Mouse (Mus musculus) mouse embryonic stem cell (cell line): Measurements from ENCODE around the gene BC004004.

Source experiments
- in situ Hi-C, 2 experiments: fragments of 300-500 bp; cut with MboI; formaldehyde crosslinking; loops; 1 replicate in 1 of 2; 3 replicates in 1 of 2; pipeline ENCODE4 v1.14.3; 2019 to 2020; ENCODE audit warnings: low sequenced_read_pairs in 2 of 2, low pct_unique_long_range_greater_than_20kb in 1 of 2, mixed read lengths in 1 of 2; ENCODE audit not compliant: unreplicated experiment in 1 of 2

BC004004 gene

GRCm38 (mm10) chr17:29268682-29269348 is at the start of gene BC004004:
Gene BC004004, plus strand, starts transcription at chr17:29268788.
- in situ Hi-C loops, result loop anchor here (25.0 kb wide), 1 partner anchor 243 kb away; no protein-coding TSS in a partner anchor

DNA sequence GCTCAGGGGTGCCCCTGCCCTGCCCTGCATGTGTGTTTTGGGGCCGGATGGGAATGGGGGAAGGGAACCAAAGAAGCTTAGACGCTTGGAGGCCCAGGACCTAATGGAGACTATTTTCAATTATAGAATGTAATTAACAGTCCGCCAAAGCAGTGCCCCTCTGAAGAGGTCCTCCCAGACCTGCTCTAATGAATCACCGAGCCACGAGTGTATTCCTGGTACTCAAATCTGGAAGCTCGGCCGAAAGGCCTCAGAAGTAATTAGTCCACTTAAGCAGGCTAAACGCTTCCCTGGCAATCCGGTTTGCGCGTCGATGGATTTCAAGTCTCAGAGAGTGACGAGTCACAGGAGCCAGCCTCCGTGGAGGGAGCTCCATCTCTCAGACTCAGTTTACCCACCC is 48.0 kb upstream of the BC004004 start:
- in situ Hi-C loops, result no loop called here

- in situ Hi-C loops, result no loop called here
Observed at GRCm38 (mm10) chr17:29231109-29231508, 37.5 kb upstream of the BC004004 start.

- in situ Hi-C loops, result no loop called here
Observed at GRCm38 (mm10) chr17:29236111-29236510, 32.5 kb upstream of the BC004004 start.

- in situ Hi-C loops, result no loop called here
Observed at GRCm38 (mm10) chr17:29237267-29237771, 31.3 kb upstream of the BC004004 start.

DNA sequence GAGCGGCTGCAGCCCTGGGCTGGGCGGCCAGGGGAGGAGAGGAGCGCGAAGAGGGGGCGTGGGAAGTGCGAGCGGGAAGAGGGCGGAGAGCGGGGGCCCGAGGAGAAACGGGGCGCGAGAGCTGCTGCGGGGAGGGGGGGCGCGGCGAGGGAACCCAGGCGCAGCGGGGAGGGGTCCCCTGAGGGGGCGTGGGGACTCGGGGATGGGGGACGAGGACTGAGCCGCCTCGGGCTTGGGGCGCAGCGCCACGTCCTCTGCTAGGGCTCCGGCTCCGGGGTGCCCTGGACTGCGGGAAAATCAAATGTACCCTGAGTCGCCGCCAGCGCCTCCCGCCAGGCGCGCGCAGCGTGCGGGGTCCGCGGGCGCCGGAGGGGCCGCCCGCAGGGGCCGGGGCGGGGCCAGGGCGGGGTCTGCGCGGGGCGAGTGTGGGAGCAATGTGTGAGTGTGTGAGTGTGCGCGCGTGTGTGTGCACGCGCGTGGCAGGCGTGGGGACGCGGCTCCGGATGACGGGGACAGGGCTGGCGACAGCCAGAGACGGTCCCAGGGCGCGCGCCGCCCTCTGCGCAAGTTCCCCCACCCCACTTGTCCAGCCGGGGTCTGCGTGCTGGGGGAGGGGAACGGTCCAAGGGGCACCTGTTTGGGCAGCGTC is 30.7 kb upstream of the BC004004 start, which contains the start of gene Cpne5:
Gene Cpne5, minus strand, starts transcription at position 396 of the 649 bp plus-strand sequence.
- in situ Hi-C loops, result no loop called here

DNA sequence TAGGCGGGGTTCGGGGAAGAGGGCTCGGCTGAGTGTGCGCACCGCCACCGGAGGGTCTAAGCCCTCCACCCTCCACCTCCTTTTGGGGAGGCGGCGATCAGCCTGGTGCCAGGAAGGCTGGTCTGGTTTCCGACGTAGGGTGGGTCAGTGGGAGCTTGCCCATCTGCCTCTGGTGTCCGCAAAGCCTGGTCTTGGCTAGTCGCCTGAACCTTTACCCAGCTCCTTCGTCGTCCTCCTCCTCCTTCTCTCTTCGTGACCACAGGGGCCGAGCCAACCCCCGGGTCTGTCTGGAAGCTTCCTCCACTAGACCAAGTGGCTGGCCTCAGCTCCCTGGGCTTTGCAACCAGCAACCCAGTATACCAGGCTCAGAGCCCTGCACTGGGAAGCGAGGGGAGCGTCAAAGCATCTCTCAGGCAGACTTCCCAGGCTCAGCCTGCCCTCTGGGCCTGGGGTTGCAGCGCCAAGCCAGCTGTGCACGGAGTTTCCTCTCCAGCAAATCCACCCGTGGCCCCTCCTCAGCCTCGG is 30.1 kb upstream of the BC004004 start:
- in situ Hi-C loops, result no loop called here

GRCm38 (mm10) chr17:29244912-29245311 is 23.7 kb upstream of the BC004004 start:
- in situ Hi-C loops, result loop anchor here (5.0 kb wide), 2 partner anchors 68 to 198 kb away; no protein-coding TSS in a partner anchor

- in situ Hi-C loops, result loop anchor here (5.0 kb wide), 2 partner anchors 68 to 198 kb away; no protein-coding TSS in a partner anchor
Observed at GRCm38 (mm10) chr17:29245725-29246124, 22.9 kb upstream of the BC004004 start.

DNA sequence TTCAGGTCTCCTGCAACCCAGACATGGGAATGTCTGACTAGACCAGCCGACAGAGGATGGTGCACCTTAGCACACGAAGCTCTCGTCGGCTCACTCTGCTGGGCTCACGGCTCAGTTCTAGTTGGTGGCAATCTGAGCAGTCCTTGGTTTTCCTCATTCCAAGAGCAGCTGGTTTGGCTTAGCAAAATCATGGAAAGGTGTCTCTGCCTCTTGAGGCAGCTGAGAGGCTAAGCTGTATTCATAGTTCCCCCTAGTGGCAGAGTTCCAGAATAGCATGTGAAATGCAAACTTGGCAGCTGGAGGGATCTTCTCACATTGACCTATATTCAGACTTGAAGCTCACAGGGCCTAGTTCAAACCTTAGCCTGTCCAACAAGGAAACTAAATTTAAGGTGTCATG is 22.0 kb upstream of the BC004004 start:
- in situ Hi-C loops, result loop anchor here (5.0 kb wide), 2 partner anchors 69 to 199 kb away; no protein-coding TSS in a partner anchor

GRCm38 (mm10) chr17:29247881-29248280 is 20.7 kb upstream of the BC004004 start:
- in situ Hi-C loops, result loop anchor here (5.0 kb wide), 2 partner anchors 71 to 201 kb away; no protein-coding TSS in a partner anchor

GRCm38 (mm10) chr17:29249512-29249911 is 19.1 kb upstream of the BC004004 start:
- in situ Hi-C loops, result loop anchor here (5.0 kb wide), 2 partner anchors 72 to 202 kb away; no protein-coding TSS in a partner anchor

DNA sequence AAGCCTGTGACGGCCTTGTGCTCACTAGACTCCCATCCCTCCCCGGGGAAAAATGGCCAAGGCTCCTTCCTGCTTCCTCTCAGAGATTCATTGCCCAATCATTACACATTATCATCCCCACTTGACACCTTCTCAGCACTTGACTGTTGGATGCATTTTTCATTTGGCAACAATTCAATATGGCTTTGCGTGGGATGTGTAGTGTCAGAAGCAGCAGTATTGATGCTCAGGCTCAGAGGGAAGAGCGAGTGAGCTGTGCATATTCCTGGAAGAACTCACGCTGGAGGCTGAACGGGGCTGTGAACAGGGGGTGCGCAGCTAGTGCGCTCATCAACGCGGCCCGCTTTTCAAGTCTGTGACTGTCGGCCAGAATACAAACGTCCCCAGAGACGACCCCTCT is 17.6 kb upstream of the BC004004 start:
- in situ Hi-C loops, result loop anchor here (25.0 kb wide), 1 partner anchor 261 kb away; no protein-coding TSS in a partner anchor

DNA sequence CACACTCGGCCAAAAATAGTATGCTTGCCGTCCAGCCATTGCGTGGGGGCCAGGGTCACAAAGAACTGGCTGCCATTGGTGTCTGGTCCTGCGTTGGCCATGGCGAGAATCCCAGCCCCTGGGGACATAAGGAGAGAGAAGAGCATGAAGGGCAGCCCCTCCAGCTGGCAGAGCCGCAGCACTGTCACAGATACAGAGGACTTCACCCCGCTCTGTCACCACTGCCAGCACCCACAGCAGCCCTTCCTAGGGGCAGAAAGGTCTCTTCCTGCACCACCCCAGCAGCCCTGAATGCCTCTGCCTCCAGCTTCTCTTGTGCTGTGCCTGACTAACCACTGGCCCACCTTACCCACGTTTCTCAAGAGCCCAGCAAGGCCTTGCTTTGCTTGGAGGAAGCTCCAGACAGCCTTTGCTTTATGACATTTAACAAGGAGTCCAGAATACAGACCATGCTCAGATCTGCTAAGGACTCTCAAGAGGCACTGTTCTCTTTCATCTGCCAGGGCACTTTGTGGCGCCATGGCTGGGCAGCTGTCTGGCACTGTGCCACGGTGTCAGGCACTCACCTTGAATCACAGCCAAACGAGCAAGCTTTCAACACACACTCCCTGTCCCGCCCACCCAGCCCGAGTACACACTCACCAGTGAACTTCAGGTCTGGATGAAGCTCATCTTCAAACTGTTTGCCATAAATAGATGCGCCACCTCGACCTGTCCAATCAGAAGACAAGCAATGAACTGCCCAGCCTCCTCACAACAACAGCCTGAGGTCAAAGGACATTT is 16.8 kb upstream of the BC004004 start:
- in situ Hi-C loops, result loop anchor here (25.0 kb wide), 1 partner anchor 261 kb away; no protein-coding TSS in a partner anchor

DNA sequence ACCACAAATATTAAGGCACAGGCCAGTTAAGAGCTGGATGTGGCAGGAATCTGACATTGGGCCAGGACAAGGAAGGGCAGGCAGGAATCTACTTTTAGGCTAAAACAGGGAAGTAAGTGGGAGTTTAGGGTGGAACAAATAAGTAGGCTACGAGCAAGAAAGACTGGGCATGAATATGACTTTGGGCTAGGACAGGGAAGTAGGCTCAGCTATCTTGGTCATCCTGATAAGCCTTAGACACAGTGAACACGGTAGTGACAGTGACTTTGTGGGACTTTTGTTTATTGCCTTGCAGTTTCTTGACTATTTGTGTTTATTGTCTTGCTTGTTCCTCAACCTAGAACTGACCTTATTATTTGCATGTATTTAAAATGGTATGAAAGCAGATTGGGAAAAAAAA is 15.4 kb upstream of the BC004004 start:
- in situ Hi-C loops, result loop anchor here (25.0 kb wide), 1 partner anchor 259 kb away; no protein-coding TSS in a partner anchor

DNA sequence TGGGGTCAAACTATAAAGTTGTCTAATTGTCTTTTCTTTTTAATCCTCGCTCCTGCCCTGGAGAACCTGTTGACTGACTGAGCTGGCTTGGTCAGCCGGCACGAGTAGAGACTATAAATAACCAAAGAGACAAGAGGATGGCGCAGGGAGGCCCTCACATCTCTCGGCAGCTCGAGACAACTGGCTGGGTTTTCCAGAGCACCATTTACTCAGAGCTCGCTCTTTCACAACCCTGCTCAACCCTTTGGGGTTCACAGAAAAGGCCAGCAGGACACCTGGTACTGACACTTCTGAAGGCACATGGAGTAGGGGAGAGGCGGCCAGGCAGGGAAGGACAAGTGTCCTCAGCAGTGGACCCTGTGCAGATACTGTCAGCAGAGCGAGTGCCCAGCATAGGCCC is 14.9 kb upstream of the BC004004 start:
- in situ Hi-C loops, result loop anchor here (25.0 kb wide), 1 partner anchor 259 kb away; no protein-coding TSS in a partner anchor

GRCm38 (mm10) chr17:29254784-29255183 is 13.8 kb upstream of the BC004004 start:
- in situ Hi-C loops, result loop anchor here (25.0 kb wide), 1 partner anchor 258 kb away; no protein-coding TSS in a partner anchor

DNA sequence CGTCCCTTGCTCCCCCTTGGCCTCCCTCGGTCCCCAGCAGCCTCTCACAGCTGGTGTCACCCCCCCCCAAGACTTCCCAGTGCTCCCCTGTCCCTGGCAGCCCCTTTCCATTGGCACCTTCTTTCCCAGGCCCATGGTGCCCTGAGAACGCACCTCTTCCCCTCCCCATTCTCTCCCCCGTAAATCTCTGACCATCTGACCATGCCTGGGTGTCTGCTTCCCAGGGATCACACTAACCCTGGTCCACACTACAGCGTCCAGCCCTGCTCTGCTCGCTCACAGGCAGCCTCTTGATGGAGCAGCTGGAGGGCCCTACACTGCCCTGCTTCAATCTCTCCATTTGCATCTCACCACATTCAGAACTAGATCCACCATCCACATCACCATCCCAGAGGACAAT is 12.1 kb upstream of the BC004004 start:
- in situ Hi-C loops, result loop anchor here (25.0 kb wide), 1 partner anchor 256 kb away; no protein-coding TSS in a partner anchor
